ENCODE assay signal across 1 mouse cellular context in the genomic region with DNA sequence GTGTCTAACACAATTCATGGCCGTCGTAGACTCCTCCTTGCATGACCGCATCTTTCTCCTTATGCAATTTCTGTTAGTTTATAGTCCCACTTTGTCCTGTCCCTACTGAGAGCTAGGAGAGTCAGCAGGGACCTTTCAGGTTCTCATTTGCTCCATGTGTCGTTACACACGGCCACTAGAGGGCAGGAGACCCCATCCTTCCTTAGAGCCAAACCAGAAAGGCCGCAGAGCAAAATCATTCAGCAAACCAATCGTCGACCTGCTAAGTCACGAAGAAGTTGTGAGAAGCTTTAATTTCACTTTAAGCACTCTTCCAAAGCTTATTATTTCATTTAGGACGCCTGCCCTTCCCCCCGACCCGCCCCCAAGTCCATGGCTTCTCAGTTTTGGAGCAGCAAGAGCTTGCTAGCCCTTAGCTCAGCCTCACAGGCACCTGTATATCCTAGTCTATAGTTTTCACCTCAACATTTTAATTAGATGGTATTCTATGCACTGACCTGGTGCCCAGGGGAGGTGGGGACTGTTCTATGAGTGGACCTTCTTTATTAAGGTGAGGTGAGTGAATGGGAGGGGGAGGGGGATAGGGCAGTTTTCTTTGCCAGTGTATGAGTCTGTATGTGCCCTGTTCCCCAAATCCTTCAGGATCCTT.
TF ChIP-seq lines count a peak whose summit lies in the region.

No protein-coding gene starts in this region.

TF ChIP-seq in CH12.LX, 34 proteins besides CTCF, POLR2A, EP300 and RAD21 (continued from another document):
- TF ChIP-seq MAFK (IDR thresholded peaks at IDR 0.05; ENCODE audit: insufficient replicate concordance, low read length) (no peak), SIN3A (IDR thresholded peaks at IDR 0.05; ENCODE audit: low read length) (0 out of 2 replicates have a peak, but pooled peaks have one; percentile 31), NELFE (IDR thresholded peaks at IDR 0.05; ENCODE audit: low read depth, low read length) (no peak), ETS1 (conservative IDR thresholded peaks at IDR 0.05; ENCODE audit: low read depth, low read length) (no peak), RCOR1 (conservative IDR thresholded peaks at IDR 0.05; ENCODE audit: low read depth, low read length) (no peak), CHD2 (IDR thresholded peaks at IDR 0.05; ENCODE audit: low read length) (no peak), SMC3 (IDR thresholded peaks at IDR 0.05; ENCODE audit: low read depth, low read length) (peak; percentile 94), JUN (IDR thresholded peaks at IDR 0.05; ENCODE audit: insufficient read depth, low read depth, low read length) (no peak), JUND (conservative IDR thresholded peaks at IDR 0.05; ENCODE audit: low read depth, low read length) (no peak; the same call in 1 of the 2 replicates), TCF12 (IDR thresholded peaks at IDR 0.05; ENCODE audit: low read depth, low read length) (no peak; the same call in 1 of the 2 replicates), CHD1 (IDR thresholded peaks at IDR 0.05; ENCODE audit: low read depth, low read length) (0 out of 2 replicates have a peak, but pooled peaks have one; percentile 63), USF1 (IDR thresholded peaks at IDR 0.05; ENCODE audit: low read depth, low read length) (no peak), ZNF384 (IDR thresholded peaks at IDR 0.05; ENCODE audit: low read depth, low read length) (peak; percentile 26; the same call in 1 of the 2 replicates), MAZ (IDR thresholded peaks at IDR 0.05; ENCODE audit: low read depth, low read length) (0 out of 2 replicates have a peak, but pooled peaks have one; percentile 17), POLR2AphosphoS2 (IDR thresholded peaks at IDR 0.05; ENCODE audit: low read depth, low read length) (no peak), ZC3H11A (IDR thresholded peaks at IDR 0.05; ENCODE audit: low read depth, low read length) (peak; percentile 75), ELF1 (IDR thresholded peaks at IDR 0.05; ENCODE audit: low read depth, low read length) (peak; percentile 36; the same call in 1 of the 2 replicates), UBTF (IDR thresholded peaks at IDR 0.05; ENCODE audit: low read depth, low read length) (no peak), IRF4 (IDR thresholded peaks at IDR 0.05; ENCODE audit: low read depth, low read length) (no peak), HCFC1 (IDR thresholded peaks at IDR 0.05; ENCODE audit: low read depth, low read length) (no peak; the same call in 1 of the 2 replicates), MYC (IDR thresholded peaks at IDR 0.05; ENCODE audit: low read depth, low read length) (0 out of 2 replicates have a peak, but pooled peaks have one; percentile 66), E2F4 (IDR thresholded peaks at IDR 0.05; ENCODE audit: insufficient replicate concordance, low read depth, low read length) (no peak)
